Mouse (Mus musculus) brain, embryonic 14.5 days (tissue): Measurements from ENCODE around the gene Rdh19.

Experiments used
- CTCF ChIP-seq: fragments of 200-500 bp; IDR thresholded peaks from 2 replicates; pipeline ENCODE4 v1.5.1; 2012; ENCODE audit warnings: inconsistent platforms, mild to moderate bottlenecking, moderate library complexity, borderline replicate concordance; ENCODE audit not compliant: insufficient read depth, insufficient read length; ENCODE audit errors: extremely low read depth
- POLR2A ChIP-seq: fragments of 200-500 bp; IDR thresholded peaks from 2 replicates; pipeline ENCODE4 v1.6.1; 2012; ENCODE audit warnings: mild to moderate bottlenecking, inconsistent platforms, borderline replicate concordance; ENCODE audit not compliant: poor library complexity, insufficient read depth, insufficient read length, severe bottlenecking; ENCODE audit errors: extremely low read depth

DNA sequence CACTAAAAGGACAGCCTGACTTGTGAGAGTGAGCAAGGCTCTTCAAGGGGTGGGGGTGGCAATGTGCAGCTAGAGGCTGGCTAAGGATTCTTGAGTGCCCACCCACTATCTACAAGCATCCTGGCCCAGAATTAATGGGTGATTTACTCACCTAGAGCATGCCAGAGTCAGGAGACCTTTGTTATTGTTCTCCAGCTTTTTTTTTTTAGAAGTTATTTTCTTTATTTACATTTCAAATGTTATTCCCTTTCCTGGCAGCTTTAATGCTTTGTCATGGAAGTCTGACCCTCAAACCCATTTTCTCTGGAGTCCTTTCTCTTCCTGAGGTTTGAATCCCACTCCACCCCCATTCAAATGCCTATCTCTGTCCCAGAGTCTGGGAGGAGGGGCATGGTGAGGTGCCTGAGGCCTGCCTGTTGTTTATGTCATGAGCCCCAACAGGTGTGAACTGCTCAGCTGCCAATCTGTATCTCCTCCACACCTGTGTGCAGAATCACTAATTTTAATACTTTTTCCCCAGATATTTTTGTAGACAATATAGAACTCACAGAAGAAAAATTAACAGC is 57.7 kb downstream of the Rdh19 start:
- no peak for TF ChIP-seq CTCF
- TF ChIP-seq POLR2A, result no peak
